Mouse (Mus musculus) stomach, postnatal 0 days (tissue): ENCODE measurements at regions not wholly inside any gene's neighbourhood (a gene's known extent, or its start where the extent isn't known, plus 50 kb on each side); places are given as distances from the start of the nearest gene placed in this dataset.

Source experiments
- CTCF ChIP-seq: IDR thresholded peaks from 2 replicates; pipeline ENCODE4 v1.5.1; 2016; ENCODE audit warnings: antibody characterized with exemption, low read depth, mild to moderate bottlenecking, moderate library complexity
- EP300 ChIP-seq: optimal IDR thresholded peaks from 2 replicates; pipeline ENCODE3; 2016; ENCODE audit warnings: antibody characterized with exemption

DNA sequence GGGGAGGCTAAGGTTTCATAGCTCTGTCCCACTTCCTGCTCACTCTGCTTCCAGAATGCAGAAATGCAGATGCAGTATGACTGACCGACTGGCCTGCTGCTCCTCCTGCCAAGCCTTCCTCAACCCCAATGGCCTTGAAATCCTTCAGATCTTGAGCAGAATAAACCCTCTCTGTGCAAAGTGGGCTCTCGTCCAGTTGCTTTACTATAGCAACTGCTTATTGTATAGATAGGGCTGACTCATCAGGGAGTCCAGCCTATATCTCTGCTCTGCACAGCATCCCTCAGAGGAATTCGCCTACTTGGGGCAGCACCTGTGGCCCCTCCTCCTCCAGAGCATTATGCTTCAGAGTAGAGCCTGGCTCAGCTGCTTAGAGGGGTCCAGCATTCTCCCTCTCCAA lies 268.5 kb downstream of the Ccdc91 start:
- no peak for TF ChIP-seq CTCF
- TF ChIP-seq EP300, result no peak
